Mouse (Mus musculus): Measurements from ENCODE around the gene Tmem206. TPM values are rescaled to one million over a fixed set of nuclear protein-coding genes. Genes with fewer than 3 reads are reported as not detected.

Tmem206 gene
- polyA plus RNA-seq, 1 experiment = 3.3 TPM

DNA sequence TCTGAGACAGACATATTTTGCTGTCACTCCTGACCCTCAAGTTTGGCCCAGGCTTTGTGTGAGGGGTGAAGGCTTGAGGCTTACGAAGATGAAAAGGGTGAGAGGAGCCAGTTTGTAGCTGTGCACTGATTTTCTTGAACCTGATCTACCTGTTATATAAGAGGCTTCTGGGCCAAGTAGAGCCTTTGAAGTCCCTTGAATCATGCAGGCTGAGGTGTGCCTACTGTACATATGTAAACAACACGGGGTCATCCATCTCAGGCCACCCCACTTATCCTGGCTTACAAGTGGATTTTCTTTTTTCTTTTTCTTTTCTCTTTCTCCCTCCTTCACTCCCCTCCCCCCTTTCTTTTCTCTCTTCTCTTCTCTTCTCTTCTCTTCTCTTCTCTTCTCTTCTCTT, 22.9 kb downstream of the Tmem206 start:
- WGBS = 69% methylated on average over 2 of the region's 2 CpGs

DNA sequence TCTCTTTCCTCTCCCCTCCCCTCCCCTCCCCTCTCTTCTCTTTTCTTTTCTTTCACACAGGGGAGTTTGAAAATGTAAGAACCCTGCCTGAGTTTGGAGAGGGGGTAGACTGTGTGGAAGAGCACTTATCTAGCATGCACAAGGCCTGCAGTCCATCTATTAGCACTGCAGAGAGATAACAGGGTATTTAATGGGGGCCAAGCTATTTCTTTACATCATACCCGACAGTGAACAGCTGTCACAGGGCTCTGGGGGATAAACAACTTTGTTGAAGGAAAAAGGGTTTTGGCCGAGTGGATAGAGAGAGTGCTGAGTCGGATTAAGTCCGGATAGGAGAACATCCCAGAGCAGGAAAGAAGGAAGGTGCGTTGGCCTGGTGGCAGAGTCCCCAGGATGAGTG, 23.3 kb downstream of the Tmem206 start:
- 64% methylated on average over 5 of the region's 5 CpGs for WGBS
- no peak for DNase-seq (ENCODE audit: low read depth, low spot score)

More for the DNA sequence above, 22.9 kb downstream of the Tmem206 start:
- DNase-seq (ENCODE audit: low read depth, low spot score) = no peak

DNA sequence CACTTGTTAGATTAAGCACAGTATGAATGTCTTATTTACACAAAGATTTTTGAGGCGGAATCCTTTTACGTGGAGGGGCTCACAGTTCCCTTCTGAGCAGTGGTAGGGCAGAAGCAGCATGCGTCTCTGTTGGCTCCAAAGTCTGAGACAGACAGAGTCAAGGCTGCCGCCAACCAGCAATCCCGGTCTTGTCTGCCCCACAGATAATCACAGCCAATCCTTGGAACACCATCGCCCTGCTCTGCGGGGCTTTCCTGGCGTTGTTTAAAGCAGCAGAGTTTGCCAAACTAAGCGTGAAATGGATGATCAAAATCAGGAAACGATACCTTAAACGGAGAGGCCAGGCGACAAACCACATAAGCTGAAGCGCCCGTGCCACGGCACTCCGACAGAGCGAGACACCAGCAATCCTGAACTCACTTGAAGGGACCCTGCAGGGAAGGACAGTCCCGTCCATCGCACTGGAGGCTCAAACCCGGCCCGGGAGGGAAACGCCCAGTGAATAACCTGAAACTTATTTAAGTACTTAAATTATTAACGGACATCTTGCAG, 23.9 kb downstream of the Tmem206 start:
- DNase-seq (ENCODE audit: low read depth, low spot score) = no peak
- WGBS = 85% methylated on average over 23 of the region's 23 CpGs

DNA sequence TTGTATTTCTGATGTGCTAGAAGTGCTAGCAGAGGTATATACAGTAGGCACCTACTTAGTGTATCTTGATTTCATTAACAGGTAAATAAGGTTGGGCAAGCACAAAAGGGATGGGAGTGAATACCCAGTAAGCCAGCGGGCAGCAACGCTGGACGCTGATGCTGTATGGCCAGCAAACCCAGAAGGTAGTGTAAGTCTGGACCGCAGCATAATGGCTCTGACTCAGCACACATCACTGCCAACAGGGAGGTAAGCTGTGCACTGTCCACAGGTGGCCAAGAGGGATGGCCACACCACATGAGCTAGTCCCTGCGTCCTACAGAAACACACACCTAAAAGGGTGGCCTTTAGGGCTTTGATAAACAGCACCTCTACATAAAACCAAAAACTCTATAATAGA, 24.6 kb downstream of the Tmem206 start:
- WGBS = 97% methylated on average over 5 of the region's 5 CpGs

DNA sequence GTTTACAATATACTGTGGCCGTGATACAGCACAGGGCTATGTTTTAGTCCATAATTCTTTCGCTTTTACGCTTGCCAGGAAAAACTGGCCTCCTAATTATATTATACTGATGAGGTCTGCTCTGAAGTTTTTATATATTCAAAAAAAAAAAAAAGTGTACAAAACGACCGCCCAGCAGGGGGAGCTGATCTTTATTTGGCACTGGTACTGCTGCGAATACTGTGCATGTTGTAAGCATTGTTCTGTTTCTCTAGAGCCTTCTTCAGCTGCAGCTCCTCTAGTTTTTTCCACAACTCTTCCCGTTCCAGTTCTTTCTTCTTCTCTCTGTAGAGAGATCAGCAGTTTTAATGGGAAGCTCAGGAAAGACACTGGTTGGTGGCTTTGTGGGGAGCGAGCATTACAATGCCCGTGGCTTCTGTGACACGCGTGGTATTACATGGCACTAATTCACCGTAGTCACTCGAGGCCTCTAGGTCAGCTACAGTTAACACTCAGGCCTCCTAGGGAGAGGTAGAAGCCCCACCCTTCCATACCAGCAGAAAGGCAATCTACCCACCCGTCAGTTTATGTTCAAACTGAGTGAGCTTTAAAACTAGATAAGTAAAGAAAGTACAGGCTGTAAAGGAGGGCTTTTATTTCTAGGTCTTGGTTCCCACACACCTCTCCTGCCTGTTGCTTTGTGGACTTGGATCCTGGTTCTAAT, 27.2 kb downstream of the Tmem206 start:
- WGBS = 37% methylated on average over 14 of the region's 14 CpGs
- no peak for DNase-seq (ENCODE audit: low read depth, low spot score)

More for the DNA sequence above, 24.6 kb downstream of the Tmem206 start:
- DNase-seq (ENCODE audit: low read depth, low spot score) = no peak

DNA sequence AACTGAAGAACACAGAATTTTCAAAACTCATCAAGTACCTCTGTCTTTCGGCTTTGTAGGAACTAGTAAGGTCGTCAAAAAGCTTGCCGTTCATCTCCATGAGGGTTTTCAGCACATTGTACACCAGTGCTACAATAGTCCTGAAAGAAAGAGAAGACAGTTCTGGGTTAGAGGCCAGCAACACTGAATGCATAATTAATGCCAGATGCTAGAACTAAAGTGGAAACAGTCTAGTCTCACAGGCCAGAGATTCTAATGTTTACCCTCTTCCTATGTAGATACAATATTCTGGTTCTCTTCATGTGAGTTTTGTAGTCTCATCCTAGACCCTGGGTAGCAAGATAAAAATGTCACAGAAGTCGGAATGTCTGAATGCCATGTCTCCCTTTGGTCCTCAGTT, 28.1 kb downstream of the Tmem206 start:
- whole genome bisulfite sequencing = 86% methylated on average over 4 of the region's 4 CpGs
- no peak for DNase-seq (ENCODE audit: low read depth, low spot score)

DNA sequence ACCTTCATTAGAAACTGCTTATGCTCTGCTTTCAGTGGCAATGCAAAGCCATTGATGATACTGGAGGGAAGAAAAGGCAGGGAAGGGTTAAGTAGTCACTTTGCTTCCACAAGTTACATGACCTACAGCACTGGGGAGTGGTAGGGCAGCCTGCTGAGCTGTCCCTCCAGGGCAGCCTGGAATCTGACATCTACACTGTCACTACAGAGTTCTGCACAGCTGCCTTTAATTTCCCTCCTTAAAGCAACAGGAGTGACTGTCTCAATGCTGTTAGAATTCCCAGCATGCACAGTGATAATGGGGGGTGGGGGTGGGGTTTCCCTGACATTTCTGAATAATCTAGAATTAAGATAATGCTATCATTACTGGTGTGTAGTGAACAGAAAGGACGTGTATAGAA, 31.2 kb downstream of the Tmem206 start:
- DNase-seq (ENCODE audit: low read depth, low spot score) = no peak
- 94% methylated on average over 1 of the region's 1 CpGs for WGBS

DNA sequence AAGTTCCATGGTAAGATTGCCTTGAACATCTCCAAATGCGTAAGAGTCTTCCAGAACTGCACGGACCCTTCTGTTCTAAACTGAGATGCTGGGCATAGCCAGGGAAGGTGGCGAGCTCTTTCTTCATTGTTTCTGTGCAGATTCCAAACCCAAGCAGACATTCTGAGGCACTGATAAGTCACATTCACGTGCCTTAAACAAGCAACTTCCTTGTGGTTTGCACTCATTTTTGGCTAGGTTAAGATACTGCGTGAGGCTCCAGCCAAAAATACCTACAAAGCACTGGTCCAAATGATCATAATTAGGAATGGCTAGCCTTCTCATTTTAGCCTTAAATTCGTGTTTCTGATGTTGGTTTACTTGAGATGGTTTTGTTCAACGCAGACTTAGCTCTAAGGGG, 33.8 kb downstream of the Tmem206 start:
- DNase-seq (ENCODE audit: low read depth, low spot score) = no peak
- 82% methylated on average over 7 of the region's 7 CpGs for WGBS

DNA sequence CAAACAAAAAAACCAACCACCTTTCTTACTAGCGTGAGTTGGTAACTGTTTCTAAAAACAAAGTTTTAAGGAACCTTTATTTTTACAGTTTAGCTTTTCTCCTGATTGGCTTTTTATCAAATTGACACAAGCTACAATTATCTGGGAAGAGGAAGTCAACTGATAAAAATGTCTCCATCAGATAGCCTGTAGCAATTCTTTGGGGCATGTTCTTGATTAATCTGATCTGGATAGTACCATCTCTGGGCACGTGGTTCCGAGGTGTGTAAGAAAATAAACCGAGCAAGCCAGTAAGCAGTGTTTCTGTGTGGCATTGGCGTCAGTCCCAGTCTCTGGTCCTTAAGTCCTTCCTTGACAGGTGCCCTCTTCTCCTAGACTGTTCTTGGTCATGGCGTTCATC, 36.7 kb downstream of the Tmem206 start:
- DNase-seq (ENCODE audit: low read depth, low spot score) = no peak
- 76% methylated on average over 6 of the region's 6 CpGs for WGBS

DNA sequence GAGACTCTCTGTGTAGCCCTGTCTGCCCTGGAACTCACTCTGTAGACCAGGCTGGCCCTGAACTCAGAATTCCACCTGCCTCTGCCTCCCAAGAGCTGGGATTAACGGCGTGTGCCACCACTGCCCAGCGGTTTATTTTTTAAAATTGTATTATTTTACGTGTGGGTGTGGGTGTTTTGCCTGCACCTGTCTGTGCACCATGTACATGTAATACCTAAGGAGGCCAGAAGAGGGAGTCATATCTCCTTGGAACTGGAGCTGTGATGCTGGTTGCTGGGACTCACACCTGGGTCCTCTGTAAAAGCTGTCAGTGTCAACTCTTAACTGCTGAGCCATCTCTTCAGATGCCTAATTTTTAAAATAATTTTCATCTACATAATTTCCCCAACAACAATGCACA, 38.8 kb downstream of the Tmem206 start:
- 53% methylated on average over 4 of the region's 4 CpGs for WGBS
- no peak for DNase-seq (ENCODE audit: low read depth, low spot score)

DNA sequence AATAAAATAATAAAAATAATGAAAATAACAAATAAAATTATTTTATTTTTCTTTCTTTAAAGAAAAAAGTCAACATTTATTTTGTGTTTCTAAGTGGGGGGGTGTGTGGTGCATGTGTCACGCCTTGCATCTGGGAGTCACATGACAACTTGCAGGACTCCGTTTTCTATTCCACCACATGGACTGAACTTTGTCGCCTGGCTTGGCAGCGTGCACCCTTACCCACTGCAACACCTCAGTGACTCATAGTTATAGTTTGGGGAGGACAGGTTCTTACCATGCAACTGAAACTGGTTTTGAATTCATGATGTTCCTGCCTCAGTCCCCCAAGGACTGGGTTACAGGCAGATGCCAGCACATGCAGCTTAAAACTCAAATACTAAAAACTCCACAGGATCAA, 42.5 kb downstream of the Tmem206 start:
- 32% methylated on average over 4 of the region's 4 CpGs for WGBS
- DNase-seq (ENCODE audit: low read depth, low spot score) = no peak

DNA sequence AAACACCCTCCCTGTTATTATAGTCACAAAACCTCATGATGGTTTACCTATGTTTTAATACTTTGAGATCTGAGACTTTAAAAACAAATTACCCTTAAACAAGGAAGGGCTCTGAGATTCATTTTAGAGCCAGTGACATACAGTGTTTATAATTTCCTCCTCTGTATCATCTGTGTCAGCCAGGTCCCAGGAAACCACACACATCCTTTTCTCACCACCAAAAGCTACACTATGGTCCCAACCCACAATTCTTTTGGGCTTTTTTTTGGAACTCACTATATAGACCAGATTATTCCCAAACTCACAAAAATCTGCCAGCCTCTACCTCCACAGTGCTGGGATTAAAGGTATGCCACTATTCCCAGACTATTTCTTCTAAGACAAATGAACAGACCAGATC, 43.4 kb downstream of the Tmem206 start:
- no peak for DNase-seq (ENCODE audit: low read depth, low spot score)

DNA sequence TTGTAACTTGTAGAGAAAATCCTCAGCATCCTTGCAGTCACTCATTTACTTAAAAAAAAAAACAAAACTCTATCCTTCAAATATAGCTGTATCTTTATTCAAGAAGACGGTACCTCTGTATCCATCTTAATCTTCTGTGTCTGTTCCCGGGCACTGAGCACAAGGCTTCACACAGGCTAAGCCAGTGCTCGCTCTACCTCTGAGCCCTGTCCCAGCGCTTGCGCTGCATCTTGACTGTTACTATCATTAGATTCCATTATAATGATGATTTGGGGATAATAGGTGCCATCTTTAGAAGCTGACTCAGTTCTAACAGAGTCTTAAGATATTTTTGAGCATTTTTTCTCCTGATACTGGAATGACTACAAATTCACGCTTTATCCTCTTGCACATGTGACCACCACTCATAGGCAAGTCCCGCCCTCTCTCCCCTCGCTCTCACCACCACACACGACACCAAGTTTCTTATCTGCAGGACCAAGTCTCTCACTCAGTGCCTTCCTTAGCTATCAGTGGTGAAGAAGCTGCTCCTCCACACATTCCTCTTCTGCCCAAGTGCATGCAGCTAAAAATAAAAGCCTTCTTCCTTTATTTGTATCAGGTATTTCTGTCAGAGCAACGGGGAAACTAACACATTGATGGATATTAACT, 49.4 kb downstream of the Tmem206 start:
- 88% methylated on average over 10 of the region's 10 CpGs for WGBS
- no peak for DNase-seq (ENCODE audit: low read depth, low spot score)

DNA sequence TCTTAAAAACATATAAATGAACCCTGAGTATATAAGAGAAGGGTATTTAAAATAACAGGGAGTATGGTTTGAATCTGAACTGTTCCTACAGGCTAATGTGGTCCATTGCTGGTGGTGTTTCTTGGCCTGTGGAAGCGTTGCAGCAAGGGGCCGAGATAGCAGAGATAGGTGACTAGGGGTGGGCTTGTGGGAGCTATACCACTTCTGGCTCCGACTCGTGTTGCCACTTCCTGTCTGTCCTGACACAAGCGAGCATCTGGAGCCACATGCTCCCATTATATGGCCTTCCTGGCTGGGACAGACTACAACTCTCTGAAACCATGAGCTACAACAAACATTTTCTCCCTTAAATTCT, 49.9 kb downstream of the Tmem206 start:
- 86% methylated on average over 5 of the region's 5 CpGs for WGBS
- DNase-seq (ENCODE audit: low read depth, low spot score) = no peak

DNA sequence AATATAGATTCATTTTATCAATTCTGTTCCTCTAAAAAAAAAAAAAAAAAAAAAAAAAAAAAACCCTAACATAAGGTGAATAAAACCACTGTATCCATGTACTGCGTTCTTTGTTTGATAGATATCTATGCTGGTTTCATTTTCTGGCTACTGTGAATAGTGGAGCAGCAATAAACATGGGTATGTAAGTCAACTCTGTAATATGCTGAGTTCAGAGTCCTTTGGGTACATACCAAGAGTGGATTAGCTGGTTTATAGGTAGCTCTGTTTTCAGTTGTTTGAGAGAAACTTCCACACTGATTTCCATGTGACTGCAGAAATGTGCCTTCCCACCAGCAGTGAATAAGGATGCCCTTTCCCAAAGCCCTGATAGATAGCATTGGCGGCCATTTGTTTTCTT, 52.4 kb downstream of the Tmem206 start:
- WGBS = 35% methylated on average over 2 of the region's 2 CpGs
- no peak for DNase-seq (ENCODE audit: low read depth, low spot score)

DNA sequence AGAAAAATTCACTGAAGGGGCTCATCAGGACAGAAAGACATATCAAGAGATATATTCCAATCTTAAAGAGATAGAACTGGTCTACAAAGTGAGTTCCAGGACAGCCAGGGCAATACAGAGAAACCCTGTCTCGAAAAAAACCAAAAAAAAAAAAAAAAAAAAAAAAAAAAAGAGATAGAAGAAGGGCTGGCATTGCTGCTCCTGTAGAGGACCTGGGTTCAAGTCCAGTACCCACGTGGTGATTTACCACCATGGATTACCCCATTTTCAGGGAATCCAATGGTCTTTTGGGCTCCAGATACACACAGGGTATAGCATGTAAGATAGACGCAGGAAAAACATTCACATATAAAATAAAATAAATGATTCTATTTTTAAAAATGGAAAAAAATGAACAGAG, 55.1 kb downstream of the Tmem206 start:
- 90% methylated on average over 3 of the region's 3 CpGs for WGBS

DNA sequence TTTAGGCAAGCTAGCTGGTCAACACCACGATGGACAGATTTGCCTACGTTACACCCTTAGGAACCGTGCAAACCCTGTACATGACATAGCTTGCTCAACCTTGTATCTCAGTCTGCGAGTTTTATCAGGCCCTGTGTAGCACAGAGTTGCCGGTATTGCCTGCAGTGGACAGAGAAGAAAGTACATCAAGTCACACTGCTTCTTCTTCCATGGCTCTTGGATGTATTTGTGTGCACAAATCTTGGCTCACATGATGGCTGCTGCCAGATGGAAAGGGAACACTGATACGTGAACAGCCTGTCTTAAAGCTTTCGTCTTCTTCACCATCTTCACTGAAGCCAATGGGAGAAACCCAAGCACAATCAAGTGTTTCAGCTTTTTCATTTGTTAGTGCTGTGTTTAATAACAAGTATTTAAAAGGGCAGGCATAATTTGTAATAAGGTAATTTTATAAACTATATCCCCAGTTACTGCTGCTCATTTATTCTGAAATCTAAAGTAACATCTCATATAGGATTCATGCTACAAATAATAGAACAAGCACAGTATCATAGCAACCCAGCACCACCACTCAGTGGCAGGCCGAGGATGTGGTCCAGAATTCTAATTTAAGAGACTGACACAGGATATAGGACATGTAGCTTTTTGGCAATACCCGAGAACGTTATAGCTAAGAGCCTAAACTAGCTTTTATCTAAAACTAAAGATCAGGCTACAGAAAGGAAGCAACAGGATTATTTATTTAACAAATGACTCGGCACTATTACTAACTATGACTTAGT, 56.4 kb downstream of the Tmem206 start:
- DNase-seq (ENCODE audit: low read depth, low spot score) = no peak
- WGBS = 76% methylated on average over 11 of the region's 11 CpGs

More for the DNA sequence above, 55.1 kb downstream of the Tmem206 start:
- DNase-seq (ENCODE audit: low read depth, low spot score) = no peak

DNA sequence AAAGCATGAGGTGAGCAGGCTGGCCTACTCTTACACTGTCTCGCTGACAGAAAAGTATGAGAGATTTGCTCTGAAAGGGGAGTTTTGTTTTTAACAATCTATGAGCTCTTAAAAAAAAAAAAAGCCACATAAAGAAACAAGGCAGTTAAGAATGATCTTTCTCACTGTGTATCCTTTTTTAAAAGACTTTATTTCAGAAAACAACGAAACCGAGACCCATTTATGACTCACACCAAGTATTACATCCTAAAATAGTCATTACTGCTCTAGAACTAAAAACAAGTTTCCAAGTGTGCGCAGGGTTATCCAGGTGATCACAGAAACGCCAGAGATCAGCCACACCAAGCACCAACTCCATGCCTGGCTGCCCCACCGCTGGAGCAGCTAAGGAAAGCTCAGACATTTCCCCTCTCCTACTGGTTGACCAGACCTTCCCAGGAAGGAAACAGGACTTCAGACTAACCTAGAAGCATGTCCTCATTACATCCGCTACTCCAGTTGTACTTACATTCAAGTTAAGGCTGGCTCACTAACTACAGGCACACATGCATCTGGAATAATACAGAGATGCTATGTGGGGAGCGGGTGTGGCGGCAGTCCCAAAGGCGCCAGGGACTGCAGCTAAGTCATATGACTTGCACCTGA, 59.2 kb downstream of the Tmem206 start:
- no peak for DNase-seq (ENCODE audit: low read depth, low spot score)
- 80% methylated on average over 10 of the region's 10 CpGs for WGBS

DNA sequence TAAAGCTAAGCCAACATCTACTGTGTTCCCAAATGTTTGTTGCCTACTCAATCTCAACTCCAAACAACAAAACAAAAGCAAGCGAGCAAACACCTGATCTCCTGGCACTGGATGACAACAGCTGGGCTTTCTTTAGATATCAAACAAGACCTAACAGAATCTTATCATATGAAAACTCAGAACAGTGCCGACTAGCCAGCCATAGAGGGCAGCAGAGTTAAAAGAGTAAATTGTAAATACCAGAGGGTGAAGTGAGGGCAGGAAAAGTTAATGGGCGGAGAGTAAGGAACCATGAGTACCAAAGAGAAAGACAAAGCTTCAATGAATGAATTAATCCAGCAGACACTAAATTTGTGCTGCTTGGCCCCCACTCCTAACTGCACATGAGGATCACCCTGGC, 65.6 kb downstream of the Tmem206 start:
- no peak for DNase-seq (ENCODE audit: low read depth, low spot score)
- WGBS = 4% methylated on average over 3 of the region's 3 CpGs

DNA sequence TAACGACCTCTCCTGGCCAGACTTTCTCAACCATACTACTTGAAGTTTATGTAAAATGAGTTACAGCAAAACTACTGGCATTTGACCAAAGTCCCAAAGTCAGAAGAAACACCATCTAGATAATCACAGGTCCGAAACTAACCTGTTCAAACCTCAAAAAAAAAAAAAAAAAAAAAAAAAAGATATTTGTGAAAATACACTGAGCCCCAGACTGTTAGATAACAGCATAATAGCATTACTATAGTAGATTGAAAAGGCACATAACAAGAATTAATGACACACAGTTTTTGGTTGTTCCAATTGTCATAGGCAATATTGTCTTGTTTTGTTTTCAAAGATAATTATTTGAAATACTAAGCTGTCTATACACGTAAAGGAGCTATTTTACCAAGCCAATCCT, 67.8 kb downstream of the Tmem206 start:
- 48% methylated on average over 3 of the region's 3 CpGs for WGBS
- DNase-seq (ENCODE audit: low read depth, low spot score) = no peak
